Mouse (Mus musculus) cortical plate, adult 2 months (tissue): ENCODE results near the gene P3h1.

Experiments used
- CTCF ChIP-seq: fragments of 200-500 bp; IDR thresholded peaks from 2 replicates; pipeline ENCODE4 v1.5.1; 2011; ENCODE audit warnings: mild to moderate bottlenecking, control low read depth, low read length; ENCODE audit not compliant: insufficient read depth; ENCODE audit errors: extremely low read depth
- POLR2A ChIP-seq: fragments of 200-500 bp; IDR thresholded peaks from 2 replicates; pipeline ENCODE4 v1.6.1; 2011; ENCODE audit warnings: mild to moderate bottlenecking, low read length, control low read depth; ENCODE audit not compliant: insufficient read depth; ENCODE audit errors: extremely low read depth

GRCm38 (mm10) chr4:119254012-119254618 lies 21.4 kb downstream of the P3h1 start:
- TF ChIP-seq CTCF (no peak), POLR2A (no peak)
